Mouse (Mus musculus) kidney, adult 8-10 months (tissue): ENCODE results near the gene Ctxn1.

Source experiments
- DNase-seq, 2 experiments: peaks; one replicate each; pipeline ENCODE4 v3.0.0; 2022

Ctxn1 gene

GRCm38 (mm10) chr8:4212809-4213209 is 46.3 kb downstream of the Ctxn1 start:
- DNase-seq: no peak

- no peak for DNase-seq
Measured at GRCm38 (mm10) chr8:4211097-4211496, 48.0 kb downstream of the Ctxn1 start.
